In the genomic region with DNA sequence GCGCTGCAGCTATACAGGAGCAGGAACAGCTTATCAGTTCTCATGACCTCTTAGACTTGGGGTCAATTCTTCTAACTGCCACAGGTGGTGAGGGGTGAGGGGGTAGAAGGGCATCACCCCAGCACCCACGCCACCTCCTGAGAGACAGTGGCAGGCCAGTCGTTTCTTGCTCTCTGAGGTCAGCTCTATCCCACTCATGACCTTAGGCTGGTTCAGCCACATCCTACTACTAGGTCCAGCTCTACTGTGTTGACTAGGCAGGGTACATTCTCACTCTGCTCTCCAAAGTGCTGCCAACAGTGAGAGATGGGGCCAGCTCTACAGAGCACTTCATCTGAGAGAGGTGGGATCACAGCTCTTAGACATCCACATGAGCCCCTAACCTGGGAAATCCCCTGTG, we compare ENCODE assay signal across 13 mouse cellular contexts.
"Had no signal": no experiment of that assay in that cellular context is flagged by ENCODE, and none has a peak within 500 bp of the region (broad histone marks: within the 10 kb centered on the region; RNA-seq: fewer than 3 reads in every experiment).

No protein-coding gene starts in this region.

- H3K4me3 ChIP-seq: kidney, embryonic 15.5 days; layer of hippocampus, adult 2 months; limb, embryonic 12.5 days; midbrain, embryonic 10.5 days; myocyte; neural tube, embryonic 15.5 days had no signal

- ATAC-seq: lung, postnatal 0 days had no signal

- H3K4me1 ChIP-seq: kidney, embryonic 15.5 days; limb, embryonic 12.5 days; midbrain, embryonic 10.5 days; neural tube, embryonic 15.5 days had no signal

- H3K36me3 ChIP-seq: kidney, embryonic 15.5 days; limb, embryonic 12.5 days; midbrain, embryonic 10.5 days; neural tube, embryonic 15.5 days had no signal

- DNase-seq: kidney, adult 2 months; kidney, postnatal 36 days; lung, adult 2 months; lung, postnatal 36 days; thymus, adult 2 months; thymus, postnatal 25 days had no signal

- H3K27me3 ChIP-seq: kidney, embryonic 15.5 days; limb, embryonic 12.5 days; neural tube, embryonic 15.5 days had no signal

- H3K4me2 ChIP-seq: kidney, embryonic 15.5 days; limb, embryonic 12.5 days; neural tube, embryonic 15.5 days had no signal

- H3K9me3 ChIP-seq: kidney, embryonic 15.5 days; limb, embryonic 12.5 days; midbrain, embryonic 10.5 days; neural tube, embryonic 15.5 days had no signal

- H3K9ac ChIP-seq: kidney, embryonic 15.5 days; limb, embryonic 12.5 days; neural tube, embryonic 15.5 days had no signal

- H3K27ac ChIP-seq: kidney, embryonic 15.5 days; layer of hippocampus, adult 2 months; limb, embryonic 12.5 days; midbrain, embryonic 10.5 days; neural tube, embryonic 15.5 days had no signal
